Mouse (Mus musculus): ENCODE results near the gene Pax6.

Gene Pax6

DNA sequence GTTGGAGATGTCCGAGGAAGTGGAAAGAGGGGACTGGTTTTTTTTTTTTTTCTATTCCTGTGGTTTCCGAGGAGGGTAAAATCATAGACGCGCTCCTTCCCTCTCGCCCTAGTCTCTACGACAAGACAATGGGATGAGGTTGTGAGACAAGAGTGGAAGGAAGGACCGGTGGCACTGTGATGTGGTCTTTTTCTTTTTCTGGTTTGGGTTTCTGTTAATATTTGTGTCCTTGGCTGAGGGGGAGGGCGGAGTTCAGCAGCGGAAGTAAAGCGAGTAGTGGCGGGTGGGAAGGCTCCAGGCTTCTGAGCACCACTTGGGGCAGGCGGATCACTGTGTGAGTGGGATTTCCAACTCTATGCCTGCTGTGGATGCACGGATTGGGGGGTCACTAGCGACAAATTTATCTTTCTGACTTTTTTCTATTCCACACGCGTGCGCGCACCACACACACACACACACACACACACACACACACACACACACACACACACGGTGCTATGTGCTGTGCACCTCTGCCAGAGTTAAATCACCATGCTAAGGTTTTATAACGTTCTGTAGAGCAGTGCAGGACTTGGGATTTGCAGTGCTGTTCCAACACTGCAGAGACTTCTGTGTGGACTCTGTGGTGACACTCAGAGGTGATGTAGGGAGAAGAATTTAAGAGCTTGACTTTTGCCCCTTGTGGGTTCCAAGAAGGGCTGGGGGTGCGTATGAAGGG, 14.1 kb downstream of the Pax6 start:
- no peak for DNase-seq (ENCODE audit: low spot score in 2 of 2)

DNA sequence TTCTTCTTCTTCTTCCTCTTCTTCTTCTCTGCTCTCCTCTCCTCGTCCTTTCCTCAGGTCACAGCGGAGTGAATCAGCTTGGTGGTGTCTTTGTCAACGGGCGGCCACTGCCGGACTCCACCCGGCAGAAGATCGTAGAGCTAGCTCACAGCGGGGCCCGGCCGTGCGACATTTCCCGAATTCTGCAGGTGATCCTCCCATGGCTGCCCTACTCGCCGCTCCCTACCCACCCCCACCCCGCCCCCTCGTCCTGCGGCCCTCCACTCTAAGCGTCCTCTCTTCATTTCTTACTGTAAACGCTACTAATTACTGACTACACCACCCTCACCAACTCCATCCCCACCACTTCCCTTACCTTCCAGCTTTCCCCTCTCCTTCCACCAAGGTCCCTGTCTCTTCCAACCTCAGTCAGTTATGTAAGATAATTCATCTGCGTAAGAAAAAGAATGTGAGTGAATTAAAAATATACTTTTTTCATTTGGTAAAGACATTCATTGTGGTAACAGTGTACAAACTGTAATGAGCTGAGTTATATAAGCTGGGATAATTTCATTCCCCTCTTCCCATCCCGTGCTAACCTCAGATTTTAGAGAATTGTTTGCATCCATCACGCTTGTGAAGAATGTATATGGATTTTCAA, 15.2 kb downstream of the Pax6 start:
- DNase-seq (ENCODE audit: low spot score in 2 of 2) = no peak

DNA sequence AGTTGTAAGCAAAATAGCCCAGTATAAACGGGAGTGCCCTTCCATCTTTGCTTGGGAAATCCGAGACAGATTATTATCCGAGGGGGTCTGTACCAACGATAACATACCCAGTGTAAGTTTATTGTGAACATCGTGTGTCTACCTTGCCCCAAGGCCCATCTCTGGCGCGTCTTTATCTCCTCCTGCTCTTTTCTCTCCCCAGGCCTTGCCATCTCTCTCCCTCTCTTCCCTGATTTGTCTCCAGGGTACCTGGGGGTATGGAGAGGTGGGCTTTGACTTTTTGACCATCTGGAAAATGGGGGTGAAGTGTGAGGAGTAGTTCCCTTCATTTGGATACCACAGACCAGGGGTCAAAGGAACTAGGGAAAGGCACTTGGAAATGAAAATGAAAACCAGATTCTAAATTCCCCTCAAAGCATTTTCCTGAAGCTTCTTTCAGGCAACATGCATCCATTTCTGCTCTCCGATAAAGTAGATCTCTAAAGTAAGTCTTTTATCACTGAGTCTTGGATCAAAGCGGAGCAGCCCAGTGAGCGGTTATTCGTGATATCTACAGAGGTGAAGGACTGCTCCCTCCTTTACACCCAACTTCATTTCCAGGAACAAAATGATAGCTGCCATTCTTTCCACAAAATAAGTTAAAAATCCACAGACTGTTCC, 16.4 kb downstream of the Pax6 start:
- no peak for DNase-seq (ENCODE audit: low spot score in 2 of 2)

DNA sequence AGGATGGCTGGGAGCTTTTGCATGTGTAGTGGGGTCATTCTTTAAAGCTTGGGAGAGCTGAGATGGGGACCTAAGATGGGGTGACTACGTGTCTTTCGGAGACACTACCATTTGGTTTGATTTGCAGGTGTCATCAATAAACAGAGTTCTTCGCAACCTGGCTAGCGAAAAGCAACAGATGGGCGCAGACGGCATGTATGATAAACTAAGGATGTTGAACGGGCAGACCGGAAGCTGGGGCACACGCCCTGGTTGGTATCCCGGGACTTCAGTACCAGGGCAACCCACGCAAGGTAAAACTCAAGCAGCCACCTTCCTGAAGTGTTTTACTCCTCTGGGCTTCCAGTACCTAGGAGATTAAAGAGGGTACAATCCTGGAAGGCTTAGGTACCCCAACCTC, 17.0 kb downstream of the Pax6 start:
- no peak for DNase-seq (ENCODE audit: low spot score in 2 of 2)

DNA sequence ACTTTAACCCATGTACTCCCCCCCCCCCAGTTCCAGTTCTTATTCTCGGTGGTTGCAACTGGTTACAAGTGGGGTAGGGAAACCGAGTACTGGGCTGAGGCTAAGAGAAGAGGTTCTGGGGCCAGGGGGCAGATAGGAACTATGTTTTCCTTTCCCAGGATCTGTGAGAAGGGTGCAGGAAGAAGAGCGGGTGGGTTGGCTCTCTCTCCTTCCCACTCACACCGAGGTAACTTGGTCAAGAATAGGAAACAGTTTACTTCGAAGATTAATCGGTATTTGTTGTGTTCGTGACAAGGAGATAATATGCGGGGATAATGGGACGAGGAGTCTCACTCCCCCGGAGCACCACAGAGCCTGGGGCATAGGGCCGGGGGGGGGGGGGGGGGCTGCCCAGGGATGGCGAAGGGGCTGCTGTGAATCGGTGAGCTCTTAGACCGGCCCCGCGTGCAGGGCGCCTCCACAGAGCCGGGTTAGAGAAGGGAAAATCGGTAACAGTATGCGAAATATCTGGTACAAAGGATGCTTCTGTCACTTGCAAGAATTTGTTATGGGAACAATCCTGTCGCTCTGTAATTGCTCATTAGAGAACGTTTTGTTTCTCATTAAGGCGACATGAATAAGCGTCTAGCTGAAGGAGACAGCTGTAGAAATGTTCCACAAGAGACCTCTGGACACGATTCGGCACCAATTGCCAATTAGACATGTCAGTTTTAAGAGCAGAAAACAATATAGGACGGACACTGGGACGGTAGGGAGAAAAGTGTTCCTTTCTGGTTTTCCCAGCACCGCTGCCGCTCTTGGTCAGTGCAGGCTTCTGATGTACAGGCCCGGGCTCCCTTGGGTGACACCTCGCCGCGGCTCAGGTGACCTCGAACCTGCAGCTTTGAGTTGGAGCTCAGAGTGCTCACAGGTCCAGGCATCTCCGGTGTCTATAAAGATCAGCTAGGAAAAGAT, 17.9 kb downstream of the Pax6 start:
- no peak for DNase-seq (ENCODE audit: low spot score in 2 of 2)

DNA sequence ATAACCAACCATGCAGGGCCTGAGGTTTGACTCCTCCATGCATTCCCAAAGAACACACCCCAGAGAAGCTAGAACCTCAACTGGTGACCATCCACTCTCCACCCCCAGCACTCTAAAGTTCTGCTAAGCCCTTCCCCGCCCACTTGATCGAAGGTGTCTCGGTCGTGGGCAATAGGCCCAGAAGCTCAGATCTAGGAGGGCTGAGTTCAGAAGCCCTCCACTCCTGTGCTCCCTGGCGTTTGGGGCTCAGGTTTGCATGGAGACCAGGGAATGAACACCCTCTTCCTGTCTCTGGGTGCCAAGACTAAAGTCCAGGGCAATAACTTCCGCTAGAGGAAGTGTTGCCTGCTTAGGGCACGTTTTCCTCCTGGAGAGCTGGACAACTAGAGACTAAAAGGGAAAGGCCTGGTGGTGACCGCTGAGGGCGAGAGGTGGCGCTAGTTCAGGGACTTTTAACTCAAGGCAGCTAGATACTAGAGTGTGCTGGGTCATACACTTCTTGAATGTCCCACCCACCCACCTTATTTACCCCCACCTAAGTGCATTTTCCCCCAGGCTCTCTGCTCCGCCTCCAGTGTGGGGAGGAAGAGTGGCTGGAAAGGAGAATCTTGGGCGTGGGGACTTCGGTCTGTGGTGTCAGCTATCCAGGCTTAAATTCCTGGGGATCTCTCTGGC, 18.8 kb downstream of the Pax6 start:
- DNase-seq (ENCODE audit: low spot score in 2 of 2) = no peak

DNA sequence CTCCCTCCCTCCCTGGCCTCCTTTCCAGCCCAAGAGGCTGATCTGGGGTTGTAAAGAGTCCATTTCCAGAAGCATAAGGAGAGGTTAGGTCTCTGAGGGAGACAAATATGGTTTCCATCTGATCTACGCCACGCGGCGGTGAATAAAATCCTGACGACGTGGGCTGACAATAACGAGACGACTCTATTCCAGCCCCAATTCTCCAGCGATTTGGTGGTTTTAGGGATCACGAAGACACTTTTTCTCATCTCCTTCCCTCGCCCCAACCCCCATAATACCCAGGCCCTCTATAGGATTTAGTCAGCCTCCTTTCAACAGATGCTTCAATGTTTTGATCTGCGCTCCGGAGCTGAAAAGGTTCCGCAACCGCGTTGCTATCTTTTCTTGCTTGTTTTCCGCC, 19.3 kb downstream of the Pax6 start:
- no peak for DNase-seq (ENCODE audit: low spot score in 2 of 2)

DNA sequence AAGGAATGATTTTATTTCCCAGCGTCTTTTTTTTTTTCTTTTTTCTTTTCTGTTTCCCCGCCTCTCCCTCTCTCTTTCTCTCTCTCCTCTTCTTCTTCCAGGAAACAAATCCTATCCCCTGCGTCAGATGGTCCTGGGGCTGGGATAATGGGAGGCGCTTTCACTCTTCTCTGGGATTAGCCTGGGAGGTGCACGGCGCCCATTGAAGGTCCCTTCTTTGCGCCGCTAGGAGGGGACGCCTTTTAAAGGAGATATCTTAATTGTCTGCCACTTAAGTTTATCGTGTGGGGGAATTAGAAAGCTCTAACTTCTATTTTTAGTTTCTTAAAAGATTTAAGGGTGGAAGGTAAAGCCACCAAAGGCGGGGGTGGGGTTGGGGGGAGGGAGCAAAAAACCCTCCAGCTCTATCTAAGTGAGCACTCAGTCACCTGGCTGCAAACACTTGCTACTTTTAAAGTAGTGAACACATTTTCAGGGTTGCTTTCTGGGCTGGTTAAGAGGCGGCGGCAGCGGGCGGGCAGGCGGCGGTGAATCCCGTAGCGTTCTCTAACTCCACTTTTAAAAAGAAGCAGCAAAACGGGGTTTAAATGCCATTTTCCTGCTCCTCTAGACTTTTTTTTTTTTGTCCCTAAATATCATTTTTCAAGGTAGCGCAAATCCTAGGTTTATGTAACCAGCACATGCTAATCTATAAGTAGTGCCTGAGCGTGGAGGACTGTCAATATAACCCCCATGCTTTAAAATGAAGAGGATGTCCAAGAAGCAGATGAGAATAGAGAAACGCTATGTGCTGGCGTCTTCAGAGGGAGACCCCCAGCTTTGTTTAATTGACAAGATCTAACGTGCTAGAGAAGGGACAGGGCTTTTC, 20.0 kb downstream of the Pax6 start:
- no peak for DNase-seq (ENCODE audit: low spot score in 2 of 2)

DNA sequence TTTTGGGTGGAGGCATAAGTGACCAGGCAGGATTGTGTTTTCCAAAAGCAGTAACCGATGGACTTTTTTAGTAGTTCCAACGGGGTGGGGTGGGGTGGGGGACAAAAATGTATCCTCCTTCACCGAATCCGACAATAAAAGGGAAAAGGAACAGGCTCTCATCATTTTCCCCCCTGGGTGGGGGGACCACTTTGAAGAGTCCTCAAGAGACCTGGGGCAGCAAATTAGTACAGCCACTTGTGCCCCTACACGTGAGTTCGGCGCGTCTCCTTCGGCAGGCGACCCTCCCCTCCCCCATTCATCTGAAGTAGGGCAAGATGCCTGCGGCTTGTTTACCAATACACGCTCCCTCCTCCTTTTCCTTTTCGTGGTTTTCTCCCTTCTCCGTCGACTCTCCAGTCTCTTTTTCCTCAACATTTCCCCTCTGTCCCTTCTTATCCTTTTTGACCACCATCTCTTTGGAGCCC, 20.6 kb downstream of the Pax6 start:
- no peak for DNase-seq (ENCODE audit: low spot score in 2 of 2)

DNA sequence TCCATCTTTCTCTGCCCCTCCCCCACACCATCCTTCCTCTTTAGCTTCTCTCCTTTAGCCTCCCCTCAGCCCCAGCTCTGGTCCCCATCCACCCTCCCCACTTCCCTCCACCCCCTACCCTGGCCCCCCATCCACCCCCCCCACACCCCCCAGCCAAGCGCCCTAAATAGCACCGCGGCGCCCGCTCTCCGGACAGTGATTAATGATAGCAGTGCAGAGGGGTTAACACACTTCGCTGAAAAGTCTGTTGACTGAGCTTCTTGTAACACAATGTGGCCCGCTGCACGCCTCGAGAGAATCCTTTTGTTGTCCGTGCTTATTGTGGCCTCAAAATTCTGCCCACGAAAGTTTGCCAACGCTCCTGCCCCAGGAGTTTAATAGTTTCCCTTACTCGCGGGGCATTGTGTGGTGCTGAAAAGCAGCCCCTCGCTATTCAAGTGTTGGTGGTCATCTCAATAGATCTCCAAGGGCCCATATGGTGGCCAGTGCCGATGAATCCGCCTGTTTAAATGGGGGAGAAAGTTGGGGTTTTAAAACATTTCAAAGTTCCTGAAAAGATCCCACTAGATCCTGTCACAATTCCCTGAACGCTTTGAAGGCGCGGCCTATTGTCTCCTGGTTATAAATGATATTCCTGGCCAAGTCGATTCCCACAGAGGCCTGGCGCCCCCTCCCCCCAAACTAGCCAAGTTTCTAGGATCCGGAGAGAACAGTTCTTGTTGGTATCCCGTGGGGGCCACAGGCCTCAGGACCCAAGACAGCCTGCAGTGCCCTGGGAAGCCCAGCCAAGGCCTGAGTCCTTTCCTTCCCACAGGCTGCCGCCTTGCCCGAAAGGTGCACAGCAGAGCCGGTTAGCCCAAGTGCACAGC, 21.3 kb downstream of the Pax6 start:
- DNase-seq (ENCODE audit: low spot score in 2 of 2) = no peak

DNA sequence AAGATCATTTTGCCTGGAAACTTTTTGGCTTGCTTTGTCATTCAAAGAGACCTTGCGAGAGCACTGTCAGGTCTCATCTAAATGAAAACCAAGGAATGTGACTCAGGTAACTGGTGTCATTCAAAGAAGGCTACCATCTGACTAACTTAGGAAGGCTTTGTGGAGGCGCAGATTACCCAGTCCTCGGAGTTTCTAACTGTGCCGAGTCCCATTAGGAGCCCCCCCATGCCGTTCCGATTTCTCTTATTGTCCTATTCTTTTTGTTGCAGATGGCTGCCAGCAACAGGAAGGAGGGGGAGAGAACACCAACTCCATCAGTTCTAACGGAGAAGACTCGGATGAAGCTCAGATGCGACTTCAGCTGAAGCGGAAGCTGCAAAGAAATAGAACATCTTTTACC, 22.6 kb downstream of the Pax6 start:
- DNase-seq (ENCODE audit: low spot score in 2 of 2) = no peak

DNA sequence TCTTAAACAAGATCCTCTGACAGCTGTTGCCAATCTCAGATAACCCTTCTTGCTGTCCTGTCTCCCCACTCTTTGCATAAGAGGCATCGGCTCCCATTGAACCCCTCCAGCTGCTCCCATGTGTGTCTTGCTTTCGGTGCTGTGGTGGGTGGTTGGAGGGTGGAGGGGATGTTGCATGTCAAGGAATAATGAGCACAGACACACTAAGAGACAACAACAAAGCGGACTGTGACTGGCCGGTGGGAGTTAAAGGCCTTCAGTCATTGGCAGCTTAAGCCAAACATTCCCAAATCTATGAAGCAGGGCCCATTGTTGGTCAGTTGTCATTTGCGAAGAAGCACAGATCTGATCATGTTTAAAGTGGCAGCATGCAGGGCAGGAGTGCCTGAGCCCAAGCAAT, 29.0 kb downstream of the Pax6 start:
- DNase-seq (ENCODE audit: low spot score in 2 of 2) = no peak

DNA sequence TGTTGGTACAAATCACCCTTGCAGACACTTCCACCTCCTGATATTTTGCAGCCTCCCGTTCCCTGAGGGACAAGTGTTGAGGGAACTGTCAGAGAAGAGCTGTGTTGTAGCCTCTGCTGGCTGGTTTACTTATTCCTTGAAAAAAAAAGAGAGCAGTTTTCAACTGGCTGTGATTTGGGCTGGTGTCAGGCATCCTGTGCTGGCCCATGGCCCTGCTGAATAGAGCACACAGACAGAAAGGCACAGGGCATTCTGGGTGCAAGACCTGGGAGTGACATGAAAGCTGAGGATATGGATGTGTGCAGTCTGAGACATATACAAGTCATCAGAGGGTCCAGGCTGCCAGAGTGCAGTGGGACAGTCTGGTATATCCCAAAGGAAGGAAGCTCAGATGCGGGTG, 29.9 kb downstream of the Pax6 start:
- DNase-seq (ENCODE audit: low spot score in 2 of 2) = no peak

DNA sequence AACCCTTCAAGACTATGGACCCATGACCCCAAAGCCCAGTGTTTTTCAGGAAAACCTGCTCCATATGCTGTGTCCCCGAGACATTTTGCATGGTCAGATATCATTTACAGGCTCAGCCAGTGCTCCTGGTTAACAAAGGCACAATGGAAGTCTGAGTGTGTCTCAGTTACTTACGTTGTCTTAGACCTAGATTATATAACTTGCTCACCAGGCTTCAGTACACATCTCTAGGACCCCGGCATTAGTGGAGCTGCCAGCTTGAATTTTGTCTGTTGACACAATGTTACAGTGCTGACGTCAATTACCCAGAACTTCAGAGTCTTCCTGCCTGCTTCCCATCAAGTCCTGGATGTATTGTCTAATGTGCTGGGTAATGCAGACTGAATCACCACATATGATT, 33.1 kb downstream of the Pax6 start:
- no peak for DNase-seq (ENCODE audit: low spot score in 2 of 2)

DNA sequence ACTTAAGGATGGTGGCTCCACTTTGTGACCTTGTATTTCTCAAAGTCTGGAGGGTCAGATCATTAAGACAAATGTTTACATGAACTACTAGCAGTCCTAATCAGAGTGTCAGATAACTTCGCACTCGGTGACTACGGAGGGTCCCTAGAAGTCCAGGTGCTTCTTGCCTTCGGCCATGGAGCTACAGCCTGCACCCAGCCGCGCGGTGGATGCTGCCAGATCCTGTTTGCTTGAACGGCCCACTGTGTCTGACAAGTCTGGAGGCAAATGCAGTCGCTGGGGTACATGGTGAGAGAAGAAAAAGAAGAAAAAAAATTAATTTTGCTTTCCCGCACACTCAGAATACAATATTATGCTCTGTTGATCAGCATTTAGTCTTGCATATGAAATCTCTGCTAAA, 33.9 kb downstream of the Pax6 start:
- DNase-seq (ENCODE audit: low spot score in 2 of 2) = no peak

DNA sequence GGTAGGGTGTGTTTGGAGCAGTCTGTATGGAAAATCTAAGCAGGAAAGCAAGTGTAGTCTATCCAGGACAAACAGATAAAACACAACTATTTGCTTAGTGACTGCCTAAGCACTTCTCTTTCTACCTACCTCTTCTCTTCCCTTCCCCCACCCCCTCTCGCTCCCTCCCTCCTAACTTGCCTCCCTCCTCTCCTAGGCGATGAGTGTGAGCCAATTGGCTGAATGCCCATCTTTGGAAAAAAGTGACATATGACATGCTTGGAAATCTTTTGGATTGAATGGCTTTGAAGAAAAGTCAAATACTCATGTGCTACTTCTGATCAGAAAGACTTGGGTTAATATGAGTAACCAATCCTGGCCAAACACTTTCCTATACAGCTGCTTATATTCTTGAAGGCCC, 36.6 kb downstream of the Pax6 start:
- DNase-seq (ENCODE audit: low spot score in 2 of 2) = no peak

DNA sequence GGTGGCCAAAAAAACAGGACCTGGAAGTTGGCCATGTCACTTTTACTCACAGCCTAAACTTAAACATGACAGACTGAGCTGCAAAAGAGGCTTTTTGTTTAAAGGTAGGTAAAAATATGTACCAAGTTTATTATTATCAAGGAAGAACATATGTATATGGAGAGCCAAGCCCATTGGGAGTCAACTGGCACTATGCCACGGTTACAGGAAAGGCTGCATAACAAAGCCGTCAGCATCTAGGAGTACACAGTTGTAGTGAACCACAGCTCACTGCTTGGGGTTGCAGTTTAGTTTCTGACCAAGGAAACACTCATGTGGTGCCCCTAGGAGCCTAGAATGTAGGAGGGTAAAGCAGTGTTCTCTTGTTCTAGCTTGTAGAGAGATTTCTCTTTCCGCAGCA, 40.4 kb downstream of the Pax6 start:
- no peak for DNase-seq (ENCODE audit: low spot score in 2 of 2)

DNA sequence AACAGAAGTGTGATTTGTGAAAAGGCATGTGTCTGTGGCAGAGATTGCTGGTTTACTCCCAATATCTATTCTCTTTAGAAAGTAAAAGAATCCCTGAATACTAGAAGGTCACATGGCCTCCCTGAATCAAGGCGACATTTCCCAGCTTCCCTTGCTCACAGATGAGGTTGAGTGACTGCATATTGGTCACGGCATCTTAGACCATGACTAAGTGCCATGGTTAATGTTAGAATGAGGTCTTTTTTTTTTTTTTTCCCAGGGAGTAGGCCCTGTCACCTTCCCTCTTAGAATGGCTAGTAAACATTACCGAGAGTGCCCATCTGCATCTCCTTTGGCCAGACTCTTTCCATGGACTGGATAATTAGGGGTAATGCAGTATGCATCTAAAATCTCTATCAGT, 41.8 kb downstream of the Pax6 start:
- no peak for DNase-seq (ENCODE audit: low spot score in 2 of 2)

DNA sequence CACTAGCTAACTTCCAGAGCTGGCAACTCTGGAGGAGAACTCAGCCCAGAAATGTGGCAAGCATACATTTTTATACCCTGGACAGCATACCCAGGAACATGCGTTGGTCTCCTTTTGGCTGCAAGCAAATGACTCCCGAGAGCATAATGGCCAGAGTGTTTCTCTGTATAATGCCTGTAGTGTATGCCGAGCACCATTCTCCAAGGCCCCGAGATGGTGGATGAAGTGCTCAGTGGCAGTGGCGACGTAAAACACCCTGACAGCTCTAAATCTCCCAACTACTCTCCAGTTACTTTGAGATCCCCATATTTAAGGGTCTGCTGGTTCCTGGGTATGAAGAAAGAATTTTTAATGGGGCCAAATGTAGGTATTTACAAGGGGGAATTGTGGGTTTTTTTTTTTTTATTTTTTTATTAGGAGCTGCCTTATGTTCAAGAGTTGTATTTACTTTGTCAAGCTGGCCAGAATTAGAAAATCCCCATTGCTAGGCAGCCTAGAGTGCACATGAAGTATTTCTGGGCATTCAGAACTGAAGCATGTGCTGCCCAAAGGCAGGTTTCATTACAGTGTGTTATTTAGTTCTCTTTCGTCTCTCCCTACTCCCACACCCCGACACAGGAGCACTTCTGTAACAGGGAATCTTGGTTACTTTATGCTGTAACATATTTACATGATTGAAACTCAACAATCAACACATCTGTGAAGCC, 46.9 kb downstream of the Pax6 start:
- DNase-seq (ENCODE audit: low spot score in 2 of 2) = no peak

Data from right cerebral cortex, postnatal 36 days (tissue).